Mouse (Mus musculus) spleen, adult 2 months (tissue): Measurements from ENCODE around the gene Pawr.

Source experiments
- CTCF ChIP-seq: fragments of 200-500 bp; IDR thresholded peaks from 2 replicates; pipeline ENCODE4 v1.5.1; 2011; ENCODE audit warnings: mild to moderate bottlenecking, inconsistent platforms; ENCODE audit not compliant: insufficient read depth, insufficient read length, insufficient replicate concordance; ENCODE audit errors: extremely low read depth
- POLR2A ChIP-seq: fragments of 200-500 bp; IDR thresholded peaks from 2 replicates; pipeline ENCODE4 v1.6.1; 2011; ENCODE audit warnings: low read depth, low read length, inconsistent platforms

DNA sequence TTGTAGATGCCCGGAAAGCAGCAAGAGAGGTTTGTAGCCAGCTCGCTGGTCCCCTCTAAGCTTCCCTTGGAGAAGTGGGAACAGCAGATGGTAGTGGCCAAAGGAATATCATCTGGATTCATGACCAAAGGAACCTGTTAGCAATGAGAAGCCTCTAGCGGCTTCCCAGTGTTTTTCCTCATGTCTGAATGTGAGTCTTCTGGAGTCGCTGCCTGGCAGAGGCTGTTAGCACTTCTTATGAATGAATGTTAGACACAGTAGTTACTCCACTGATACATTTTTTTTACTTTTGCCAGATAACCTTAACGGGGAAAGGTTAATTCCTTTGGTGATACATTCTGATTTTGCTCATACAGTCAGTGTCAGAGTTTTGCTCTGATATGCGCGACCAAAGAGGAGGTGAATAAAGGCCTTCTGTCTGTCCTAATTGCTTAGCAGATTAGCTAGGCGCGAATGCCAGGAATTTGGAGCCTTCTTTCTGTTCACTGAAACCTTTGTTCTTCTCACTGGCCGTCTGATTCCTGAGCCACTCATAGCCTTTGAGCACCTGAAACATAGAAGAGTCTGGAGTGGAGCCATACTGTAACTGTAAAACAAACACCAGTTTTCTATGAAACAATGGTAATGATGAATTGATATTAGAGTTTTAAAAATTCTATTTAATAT is 22.9 kb downstream of the Pawr start:
- TF ChIP-seq POLR2A = no peak
- TF ChIP-seq CTCF = no peak
